Mouse (Mus musculus) thymus, postnatal 0 days (tissue): ENCODE results near the gene Avp. TPM values are rescaled to one million over a fixed set of nuclear protein-coding genes. Genes with fewer than 3 reads are reported as not detected.
A peak's percentile ranks its signal among the peaks of the same experiment; 100 is the strongest.

ENCODE experiments used
- DNase-seq: peaks from one replicate; pipeline ENCODE4 v3.0.0-alpha.2; 2015; ENCODE audit warnings: low spot score
- microRNA-seq: library from miRNA; unstranded; fragments of <30 nt; microRNA quantifications from one replicate; pipeline ENCODE4, GENCODE M21; 2016; ENCODE audit warnings: borderline number of aligned reads
- polyA plus RNA-seq: library from polyadenylated mRNA; unstranded; fragments of >200 nt; fragmentation: Nextera tagmentation; extraction: Ambion mirVana; gene quantifications from 2 replicates; pipeline ENCODE4 v1.2.1, GENCODE M21; 2015

The Avp gene
- polyA plus RNA-seq, 1 experiment from 2014 or later, result 1.6 TPM

DNA sequence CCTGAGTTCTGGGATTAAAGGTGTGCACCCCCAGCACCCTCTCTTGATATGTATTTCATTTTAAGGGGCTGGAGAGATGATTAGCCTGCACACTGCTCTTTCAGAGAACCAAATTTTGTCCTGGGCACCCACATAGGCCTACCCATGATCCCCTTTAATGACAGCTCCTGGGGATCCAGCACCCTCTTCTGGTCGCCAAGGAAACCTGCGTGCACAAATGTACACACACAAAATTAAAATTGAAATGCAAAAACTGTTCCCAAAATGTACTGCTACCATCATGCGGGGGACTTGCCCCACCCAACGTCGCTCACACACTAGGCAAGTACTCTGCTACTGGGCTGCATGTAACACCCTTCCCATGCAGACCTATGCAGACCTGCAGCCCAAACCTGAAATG, 7.4 kb downstream of the Avp start:
- no peak for DNase-seq

DNA sequence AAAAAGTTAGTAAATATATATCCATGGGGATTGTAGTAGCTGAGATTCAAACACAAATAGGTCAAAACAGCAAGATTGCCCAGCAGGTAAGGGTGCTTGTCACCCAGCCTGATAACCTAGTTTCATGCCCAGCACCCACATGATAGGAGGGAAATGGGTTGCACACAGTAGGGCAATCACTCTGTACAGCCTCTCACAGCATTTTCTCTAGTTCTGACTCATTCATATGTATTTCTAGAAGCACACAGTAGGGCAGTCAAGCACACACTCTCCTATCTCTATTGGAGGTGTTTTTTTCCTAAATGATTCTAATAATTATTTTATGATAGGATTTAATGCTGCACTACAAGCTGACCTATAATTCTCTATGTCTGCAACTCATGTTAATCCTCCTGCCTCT, 12.4 kb downstream of the Avp start:
- DNase-seq, result no peak

DNA sequence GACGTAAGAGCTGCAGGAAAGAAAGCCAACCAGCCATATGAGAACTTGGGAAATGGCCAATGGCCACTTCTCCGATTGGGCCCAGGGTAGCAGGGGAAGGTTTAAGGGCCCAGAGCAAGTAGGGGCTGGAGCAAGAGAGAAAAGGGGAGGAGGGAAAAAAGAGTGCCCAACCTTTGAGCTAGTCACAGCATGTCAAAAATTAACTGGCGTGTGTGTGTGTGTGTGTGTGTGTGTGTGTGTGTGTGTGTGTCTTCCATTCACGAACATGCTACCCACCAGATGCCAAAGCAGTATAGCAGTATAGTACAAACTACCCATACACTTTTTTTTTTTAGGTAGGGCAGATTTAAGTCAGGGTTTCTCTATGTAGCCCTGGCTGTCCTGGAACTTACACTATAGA, 13.4 kb downstream of the Avp start:
- no peak for DNase-seq

DNA sequence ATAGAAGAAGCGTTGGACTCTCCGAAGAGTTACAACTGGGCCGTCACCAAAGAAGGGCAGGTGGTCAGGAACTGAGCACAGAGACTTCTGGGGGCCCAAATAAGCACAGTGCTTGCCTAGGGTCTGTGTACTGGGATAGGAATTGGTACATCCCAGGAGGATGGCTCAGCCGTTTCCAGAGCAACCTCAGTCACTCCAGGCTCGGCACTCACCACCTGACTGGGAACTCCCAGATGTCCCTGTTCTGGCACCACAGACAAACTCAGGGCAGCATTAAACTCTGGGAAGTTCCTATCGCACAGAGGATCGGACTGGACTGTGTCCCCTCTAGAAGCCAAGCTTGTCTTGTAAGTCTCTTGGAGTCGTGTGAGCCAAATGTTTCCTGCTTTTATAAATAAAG, 17.4 kb downstream of the Avp start:
- DNase-seq, result no peak

DNA sequence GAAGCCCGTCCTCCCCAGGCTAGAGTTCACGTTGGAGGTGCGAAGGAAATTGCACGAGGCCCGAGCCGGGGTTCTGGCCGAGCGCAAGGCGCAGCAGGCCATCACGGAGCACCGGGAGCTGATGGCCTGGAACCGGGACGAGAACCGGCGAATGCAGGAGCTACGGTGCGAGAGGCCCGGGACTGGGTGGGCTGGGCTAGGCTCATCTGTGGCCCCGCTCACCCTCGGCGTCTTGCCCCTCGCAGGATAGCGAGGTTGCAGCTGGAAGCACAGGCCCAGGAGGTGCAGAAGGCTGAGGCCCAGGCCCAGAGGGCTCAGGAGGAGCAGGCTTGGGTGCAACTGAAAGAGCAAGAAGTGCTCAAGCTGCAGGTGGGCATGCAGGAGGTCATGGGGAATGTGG, 18.3 kb downstream of the Avp start:
- no peak for DNase-seq

DNA sequence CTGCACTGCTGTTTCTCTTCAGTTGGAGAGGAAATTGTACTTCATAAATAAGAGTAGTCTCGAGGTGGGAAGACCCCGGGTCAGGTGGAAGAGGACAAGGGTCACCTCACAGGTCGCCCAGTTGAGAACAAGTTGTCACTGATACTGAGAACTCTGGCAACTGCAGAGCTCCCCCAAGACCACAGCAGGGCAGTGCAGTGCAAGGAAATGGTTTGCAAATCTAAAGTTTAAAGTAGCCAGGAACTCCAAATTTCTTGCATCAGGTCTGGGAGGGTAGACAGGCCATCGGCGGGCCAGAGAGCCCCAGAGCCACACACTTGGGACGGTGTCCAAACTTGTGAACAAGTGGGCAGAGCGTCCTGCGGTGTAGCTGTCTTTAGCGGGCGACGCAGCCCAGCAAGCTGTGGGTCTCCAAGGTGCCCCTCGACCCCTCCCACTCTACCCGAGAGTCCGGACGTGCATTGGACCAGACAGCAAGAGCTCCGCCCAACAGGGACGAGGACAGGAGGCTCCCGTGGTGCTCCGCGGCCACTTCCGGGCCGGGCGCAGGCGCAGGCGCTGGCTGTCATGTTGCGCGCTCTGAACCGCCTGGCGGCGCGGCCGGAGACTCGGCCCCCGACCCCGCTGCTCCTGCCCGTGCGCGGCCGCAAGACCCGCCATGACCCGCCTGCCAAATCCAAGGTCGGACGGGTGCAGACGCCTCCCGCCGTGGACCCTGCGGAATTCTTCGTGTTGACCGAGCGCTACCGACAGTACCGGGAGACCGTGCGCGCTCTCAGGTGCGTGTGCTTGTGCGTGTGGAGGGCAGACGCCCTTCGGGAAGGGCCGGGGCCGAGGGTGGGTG, 18.9 kb downstream of the Avp start, which contains the start of gene Mrps26:
Gene Mrps26, plus strand, starts transcription at position 531 of the 844 bp plus-strand sequence.
- peak; percentile 93 for DNase-seq

DNA sequence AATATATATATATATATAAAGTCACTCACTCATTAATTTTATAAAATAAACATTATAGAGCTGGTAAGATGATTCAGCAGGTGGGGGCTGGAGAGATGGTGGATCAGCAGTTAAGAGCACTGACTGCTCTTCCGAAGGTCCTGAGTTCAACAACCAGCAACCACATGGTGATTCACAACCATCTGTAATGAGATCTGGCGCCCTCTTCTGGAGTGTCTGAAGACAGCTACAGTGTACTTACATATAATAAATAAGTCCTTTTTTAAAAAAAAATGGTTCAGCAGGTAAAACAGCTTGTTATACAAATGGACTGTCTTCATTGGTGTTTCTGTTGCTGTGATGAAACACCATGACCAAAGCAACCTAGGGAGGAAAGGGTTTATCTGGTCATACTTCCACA, 24.3 kb downstream of the Avp start:
- DNase-seq, result no peak

DNA sequence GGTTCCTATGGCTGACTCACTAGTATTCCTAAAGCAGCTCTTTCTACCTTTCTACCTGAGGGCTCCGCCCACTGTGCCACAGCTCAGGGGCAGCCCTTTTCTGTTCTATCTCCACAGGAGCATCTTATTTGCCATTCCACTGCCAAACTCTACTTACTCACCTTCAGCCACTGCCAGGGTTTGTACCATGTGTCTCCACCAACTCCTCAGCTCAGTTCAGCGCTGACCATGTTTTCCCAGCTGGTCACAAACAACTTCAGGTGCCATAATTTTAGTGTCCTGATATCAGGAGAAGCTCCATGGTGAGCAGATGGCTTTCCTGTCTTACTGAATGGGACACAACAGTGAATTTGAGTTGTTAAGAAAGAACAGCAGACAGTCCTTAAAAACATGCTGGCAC, 24.9 kb downstream of the Avp start:
- no peak for DNase-seq

DNA sequence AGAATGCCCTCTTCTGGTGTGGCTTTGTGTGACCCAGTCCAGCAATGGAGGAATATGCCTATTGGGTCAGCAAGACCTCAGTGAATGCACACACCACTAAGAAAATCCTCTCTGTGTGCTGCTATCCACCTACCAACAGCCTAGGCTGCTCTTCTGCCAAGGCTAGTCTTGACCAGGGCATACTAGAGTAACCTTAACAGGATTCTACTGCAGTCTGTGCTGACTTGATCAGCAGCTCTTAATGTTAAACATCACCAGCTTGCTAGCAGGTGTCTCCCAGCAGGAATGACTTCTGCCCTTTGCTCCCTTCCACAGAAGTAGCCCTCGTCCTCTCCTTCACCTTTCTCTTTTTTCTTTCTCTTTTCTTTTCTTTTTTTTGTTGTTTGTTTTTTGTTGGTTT, 26.1 kb downstream of the Avp start:
- no peak for DNase-seq

DNA sequence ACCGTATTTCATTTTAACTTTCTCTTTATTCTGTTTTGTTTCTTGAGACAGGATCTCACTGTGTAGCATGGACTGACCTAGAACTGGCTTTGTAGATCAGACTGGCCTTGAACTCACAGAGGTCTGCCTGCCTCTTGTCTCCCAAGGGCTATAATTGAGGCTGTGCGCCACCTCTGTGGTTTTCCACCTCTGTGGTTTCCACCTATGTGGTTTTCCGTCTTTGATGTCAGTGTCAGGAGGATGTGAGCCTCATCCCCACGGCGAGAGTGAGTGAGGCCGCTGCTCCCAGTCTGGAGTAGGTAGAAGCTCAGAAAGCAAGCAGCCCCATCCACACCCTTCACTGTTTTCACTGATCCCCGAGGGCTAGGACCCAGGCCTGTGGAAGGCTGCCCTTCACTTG, 27.5 kb downstream of the Avp start:
- DNase-seq, result peak; percentile 49

DNA sequence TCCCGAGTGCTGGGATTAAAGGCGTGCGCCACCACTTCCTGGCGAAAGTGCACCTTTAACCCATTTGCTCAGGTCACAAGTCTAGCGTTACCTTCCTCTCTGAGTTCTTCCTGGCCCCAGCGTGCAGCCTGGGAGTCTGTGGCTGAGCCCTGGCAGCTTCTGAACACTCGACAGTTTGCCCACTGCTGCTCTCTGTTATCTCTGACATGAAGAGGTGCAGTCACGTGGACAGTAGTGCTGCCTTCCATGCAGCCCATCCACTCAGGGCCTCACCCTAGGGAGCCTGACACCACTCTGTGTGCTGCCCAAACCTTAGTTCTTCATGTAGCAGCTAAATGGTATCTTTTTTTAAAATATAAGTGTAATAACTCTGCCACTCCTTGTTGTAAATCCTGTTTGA, 35.4 kb downstream of the Avp start:
- no peak for DNase-seq

DNA sequence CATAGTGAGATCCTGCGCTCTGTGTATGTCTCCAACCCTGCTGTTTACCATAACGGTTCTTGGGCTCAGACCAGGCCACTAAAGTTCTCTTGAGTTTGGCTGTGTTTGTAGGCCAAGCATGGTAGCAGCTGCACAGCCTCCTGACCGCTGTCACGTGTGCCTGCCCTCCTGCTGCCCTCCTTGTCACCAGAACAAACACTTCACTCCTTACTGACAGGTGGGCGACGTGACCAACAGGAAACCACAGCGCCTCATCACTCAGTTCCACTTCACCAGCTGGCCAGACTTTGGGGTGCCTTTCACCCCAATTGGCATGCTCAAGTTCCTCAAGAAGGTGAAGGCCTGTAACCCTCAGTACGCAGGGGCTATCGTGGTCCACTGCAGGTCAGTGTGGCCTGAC, 42.1 kb downstream of the Avp start:
- peak; percentile 90 for DNase-seq

DNA sequence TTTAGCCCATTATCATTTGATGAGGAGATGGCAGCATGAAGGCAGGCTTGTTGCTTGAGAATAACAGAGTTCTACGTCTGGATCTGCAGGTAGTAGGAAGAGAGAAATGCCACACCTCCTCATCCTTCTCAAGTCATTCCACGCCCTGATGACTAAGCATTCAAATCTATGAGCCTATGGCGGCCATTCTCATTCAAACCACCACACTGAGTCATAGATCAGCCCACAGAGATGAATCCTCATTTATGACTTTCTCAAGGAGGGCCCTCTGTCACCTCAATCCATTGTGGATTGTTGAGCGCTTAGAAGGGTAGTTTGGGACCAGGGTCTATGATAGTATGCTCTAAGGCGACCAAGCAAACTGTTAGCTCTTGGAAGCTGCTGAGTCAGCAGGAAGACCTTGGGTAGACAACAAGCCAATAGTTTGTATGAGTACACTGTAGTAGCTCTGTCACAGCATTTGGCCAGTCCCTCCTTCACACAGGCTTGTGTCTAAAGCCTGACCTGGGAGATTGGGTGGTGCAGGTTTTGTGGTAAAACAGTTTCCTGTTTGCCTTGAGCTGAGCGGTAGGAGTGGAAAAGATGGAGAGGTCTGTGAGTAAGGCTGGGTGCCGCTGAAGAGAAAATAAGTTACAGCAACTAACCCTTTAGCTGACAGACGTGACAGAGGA, 43.3 kb downstream of the Avp start:
- peak; percentile 61 for DNase-seq

DNA sequence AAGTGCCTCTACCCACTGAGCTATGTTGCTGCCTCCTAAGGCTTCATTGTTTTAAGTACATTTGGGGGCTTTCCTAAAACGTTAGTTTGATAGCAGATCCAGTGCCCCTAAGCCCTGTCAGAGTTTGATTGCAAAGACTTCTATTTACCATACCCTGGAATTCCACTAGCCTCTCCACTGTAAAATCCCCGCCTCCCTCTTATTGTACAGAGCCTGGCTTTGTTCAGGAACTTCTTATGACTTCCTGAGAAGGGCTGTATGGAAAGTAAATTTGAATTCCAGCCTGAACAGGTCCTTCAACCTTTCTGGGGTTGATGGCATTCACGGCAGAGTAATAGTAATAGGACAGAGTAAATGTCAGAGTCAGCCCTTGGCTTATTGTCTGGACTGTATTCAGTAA, 45.5 kb downstream of the Avp start:
- no peak for DNase-seq

DNA sequence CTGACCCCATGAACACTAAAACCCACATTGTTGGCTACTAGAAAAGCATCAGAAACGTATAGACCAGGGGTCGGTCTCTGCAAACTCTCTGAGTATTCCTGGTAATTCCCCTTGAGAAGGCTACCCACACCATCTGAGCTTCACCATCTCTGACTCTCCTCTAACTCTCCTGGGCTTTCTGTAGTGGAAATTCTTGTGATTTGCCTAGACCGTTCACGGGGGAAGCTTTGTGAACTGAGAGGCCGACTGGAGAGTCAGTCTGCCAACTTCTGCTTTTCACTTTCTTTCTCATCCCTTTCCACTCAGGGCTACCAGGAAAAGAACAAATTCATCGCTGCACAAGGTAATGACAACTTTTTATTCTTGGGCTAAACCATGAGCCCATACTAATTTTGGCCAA, 47.3 kb downstream of the Avp start:
- no peak for DNase-seq

DNA sequence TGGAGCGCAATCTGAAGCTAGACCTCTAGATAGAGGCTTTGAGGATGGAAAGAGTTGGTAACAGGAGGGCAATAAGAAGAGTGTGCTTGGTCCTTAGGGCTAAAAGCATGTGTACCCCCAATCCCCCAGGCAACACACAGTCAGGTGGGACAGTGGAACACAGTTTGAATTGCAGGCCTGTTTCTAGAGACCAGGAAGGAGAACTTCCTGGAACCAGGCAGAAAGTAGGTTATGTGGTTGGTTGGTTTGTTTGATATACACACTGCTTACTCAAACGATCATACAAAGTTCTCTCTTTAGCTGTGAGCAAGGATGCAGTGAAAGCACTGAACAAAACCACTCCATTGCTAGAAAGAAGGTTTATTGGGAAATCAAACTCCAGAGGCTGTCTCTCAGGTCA, 50.2 kb downstream of the Avp start:
- DNase-seq, result peak; percentile 77

Small RNA genes lying within 50 kb of the gene (microRNA-seq; reads per million reads assigned to microRNA genes)
- gene Gm23876, result not detected

Other genes with a start within 250 kb of the Avp start
- gene Cpxm1, start 185.0 kb downstream of the Avp start, polyA plus RNA-seq, result 4.8 and 4.9 TPM in 2 replicates
- not detected in 2 replicates for gene Gm28372, start 177.3 kb downstream of the Avp start, polyA plus RNA-seq
- not detected in 2 replicates for gene 1700020A23Rik, start 177.3 kb downstream of the Avp start, polyA plus RNA-seq
- not detected in 2 replicates for gene Tmem239, start 176.1 kb downstream of the Avp start, polyA plus RNA-seq
- 97.7 and 101 TPM in 2 replicates for gene Vps16, start 158.2 kb downstream of the Avp start, polyA plus RNA-seq
- gene Pced1a, start 157.9 kb downstream of the Avp start, polyA plus RNA-seq, result 6.5 and 8.0 TPM in 2 replicates
- 73.8 and 85.4 TPM in 2 replicates for gene Ptpra, start 132.3 kb downstream of the Avp start, polyA plus RNA-seq
- gene Mrps26, start 18.8 kb downstream of the Avp start, polyA plus RNA-seq, result 140 and 150 TPM in 2 replicates
- gene Oxt, start 6.4 kb downstream of the Avp start, polyA plus RNA-seq, result 0.55 and 1.3 TPM in 2 replicates
- gene Fastkd5, start 47.5 kb upstream of the Avp start, polyA plus RNA-seq, result 13.6 and 16.7 TPM in 2 replicates
- 8.6 and 9.3 TPM in 2 replicates for gene Ubox5, start 47.5 kb upstream of the Avp start, polyA plus RNA-seq
- gene Lzts3, start 60.2 kb upstream of the Avp start, polyA plus RNA-seq, result 0.55 and 0.58 TPM in 2 replicates
- gene Ddrgk1, start 82.1 kb upstream of the Avp start, polyA plus RNA-seq, result 59.0 and 61.4 TPM in 2 replicates
- gene Itpa, start 85.1 kb upstream of the Avp start, polyA plus RNA-seq, result 107 and 112 TPM in 2 replicates
- gene Slc4a11, start 115.0 kb upstream of the Avp start, polyA plus RNA-seq, result 0.23 and 0.49 TPM in 2 replicates